Mouse (Mus musculus) telencephalon, adult 2 months (tissue): ENCODE results near the gene Rfc4.
A peak's percentile ranks its signal among the peaks of the same experiment; 100 is the strongest.

Source experiments
- DNase-seq: peaks from one replicate; pipeline ENCODE4 v3.0.0-alpha.2; 2011; ENCODE audit warnings: low read depth, low spot score

The Rfc4 gene

DNA sequence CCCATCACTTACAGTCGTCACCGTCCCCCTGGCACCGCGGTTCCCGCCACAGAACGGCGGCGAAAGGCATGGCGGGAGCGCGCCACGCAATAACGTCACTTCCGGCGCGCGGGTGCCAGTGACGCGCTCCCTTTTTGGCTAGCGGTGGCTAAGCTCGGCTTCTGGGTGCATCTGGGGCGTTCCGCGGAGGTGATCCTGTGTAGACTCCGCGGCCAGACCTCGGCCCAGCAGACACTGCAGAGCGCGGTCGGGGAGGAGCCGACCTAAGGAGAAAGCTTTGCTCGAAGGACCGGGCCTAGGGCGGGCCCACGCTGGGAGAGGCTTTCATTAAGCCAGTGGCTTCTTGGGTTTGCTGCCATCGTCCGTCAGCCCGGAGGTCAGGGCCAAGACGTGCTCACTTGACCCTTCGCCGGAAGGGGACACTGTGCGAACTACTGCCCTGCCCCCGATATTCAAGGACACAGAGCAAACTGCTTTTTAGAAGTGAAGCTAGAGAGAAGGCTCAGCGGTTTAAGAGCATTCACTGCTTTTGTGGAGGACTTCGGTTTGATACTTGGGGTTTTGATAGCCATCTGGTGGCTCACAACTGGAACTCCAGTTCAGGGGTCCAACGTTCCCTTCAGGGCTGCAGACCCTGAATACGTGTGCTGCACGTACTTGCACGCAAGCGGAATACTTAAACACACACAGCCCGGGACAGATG, at the start of gene Rfc4:
Gene Rfc4, minus strand, starts transcription at position 65 of the 703 bp plus-strand sequence.
- peak; percentile 78 for DNase-seq

DNA sequence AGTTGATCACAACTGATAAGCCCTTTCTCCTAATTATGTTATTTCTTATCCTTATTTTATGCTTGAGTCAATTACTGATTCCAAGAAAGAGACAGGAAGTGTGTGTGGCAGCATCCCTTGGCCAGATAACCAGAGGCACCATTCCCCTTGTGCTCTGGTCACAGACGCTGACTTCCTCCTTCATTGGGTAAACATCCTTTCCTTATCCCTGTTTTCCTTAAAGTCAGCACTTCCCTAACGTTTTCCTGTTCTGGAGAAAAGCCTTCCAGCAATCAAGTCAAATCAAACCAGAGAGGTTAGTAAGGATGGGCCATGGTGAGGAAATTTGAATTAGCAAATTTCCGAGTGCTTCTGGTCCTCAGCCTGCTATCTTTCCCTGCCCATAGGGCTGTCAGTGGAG, 48.4 kb upstream of the Rfc4 start:
- DNase-seq, result no peak

- DNase-seq, result no peak
These were observed 47.3 kb upstream of the Rfc4 start for GRCm38 (mm10) chr16:23174855-23175254.

DNA sequence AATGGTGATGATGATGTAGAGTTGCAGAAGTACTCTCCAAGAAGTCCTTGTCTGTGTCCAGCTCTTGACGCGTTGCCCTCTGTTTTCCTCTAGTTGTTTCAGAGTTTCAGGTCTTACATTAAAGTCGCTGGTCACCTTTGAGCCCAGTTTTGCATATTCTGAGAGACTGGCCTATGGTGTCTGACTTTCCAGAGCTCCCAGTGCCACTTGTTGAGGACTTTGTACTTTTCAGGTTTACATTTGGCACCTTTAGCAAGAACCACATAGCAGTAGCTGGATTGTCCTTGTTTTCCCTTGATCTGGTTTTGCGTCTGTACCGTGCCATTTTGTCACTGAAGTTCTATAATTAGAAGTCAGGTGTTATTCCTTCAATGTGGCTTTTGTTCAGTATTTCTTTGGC, 46.4 kb upstream of the Rfc4 start:
- DNase-seq, result no peak

- DNase-seq, result no peak
These were observed 43.3 kb upstream of the Rfc4 start for GRCm38 (mm10) chr16:23170813-23171212.

DNA sequence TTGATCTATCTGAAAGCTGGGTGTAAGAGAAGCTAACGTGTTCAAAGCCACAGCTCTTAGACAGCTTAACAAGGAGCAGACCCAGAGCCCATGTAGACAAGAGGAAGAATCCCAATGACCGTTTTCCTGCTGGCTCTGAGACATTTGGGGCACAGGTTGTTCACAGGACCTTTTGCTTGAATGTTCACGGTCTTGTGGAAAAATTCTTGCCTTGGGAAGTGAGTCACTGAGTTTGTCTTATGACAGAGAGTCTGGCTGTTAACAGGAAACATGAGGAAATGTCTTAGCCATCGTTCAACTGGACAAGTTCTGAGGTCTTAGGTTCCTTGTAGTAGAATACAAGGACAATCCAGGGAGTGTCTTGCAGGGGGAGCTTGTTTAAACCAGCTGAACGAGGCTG, 39.5 kb upstream of the Rfc4 start:
- DNase-seq, result no peak

GRCm38 (mm10) chr16:23166646-23167045, 39.1 kb upstream of the Rfc4 start:
- no peak for DNase-seq

DNA sequence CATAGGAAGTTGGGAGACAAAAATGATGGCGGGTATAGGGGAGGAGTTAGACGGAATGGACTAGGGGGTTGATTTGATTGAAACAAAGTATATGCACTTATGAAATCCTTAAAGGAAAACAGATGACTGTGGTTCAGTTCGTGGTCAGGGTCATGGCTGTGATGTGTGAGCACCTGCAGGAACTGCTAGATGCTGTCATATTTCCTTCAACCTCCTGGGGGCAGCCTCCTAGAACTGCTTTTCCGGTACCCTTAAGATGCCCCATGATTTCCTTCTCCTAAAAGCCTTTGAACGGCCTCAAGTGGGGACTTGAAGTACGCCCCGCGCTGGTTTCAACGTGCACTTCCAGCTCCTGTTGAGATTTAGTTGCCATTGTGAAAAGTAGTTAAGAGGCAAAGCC, 37.9 kb upstream of the Rfc4 start:
- no peak for DNase-seq

- DNase-seq, result no peak
These were observed 36.9 kb upstream of the Rfc4 start for GRCm38 (mm10) chr16:23164443-23164842.

GRCm38 (mm10) chr16:23162116-23162515, 34.6 kb upstream of the Rfc4 start:
- DNase-seq, result no peak

DNA sequence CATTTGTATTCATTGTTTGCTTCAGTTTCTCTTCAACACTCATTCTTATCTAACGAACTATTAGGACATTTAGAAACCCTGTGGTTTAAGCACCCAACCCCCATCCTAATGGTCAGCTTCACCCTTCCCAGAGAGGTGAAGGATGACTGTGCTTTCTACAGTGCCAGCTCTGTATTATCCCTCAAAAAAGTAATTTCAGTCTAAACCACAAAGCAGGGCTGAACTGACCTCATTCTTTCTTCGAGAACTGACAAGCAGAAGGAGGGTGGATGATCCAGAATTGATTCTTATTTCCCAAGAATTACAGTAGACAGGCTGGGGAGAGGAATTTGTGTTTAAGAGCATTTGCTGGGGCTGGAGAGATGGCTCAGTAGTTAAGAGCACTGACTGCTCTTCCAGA, 32.2 kb upstream of the Rfc4 start:
- no peak for DNase-seq

DNA sequence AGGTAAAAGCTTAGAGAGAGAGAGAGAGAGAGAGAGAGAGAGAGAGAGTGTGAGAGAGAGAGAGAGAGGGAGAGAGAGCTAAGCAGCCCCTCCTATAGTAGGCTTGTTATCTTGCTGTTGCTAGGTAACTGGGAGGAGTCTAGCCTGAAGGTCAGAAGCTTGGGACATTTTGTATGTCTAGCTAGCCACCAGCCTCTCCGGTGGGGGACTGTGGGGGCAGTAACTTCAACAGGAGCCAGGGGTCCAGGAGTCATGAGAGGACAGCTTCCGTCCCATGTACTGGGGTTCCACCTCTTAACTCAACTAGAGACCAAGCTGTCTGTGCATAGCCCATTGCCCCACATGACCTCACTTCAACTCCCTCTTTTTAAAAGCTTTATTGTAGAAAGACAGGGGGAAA, 31.4 kb upstream of the Rfc4 start:
- DNase-seq, result no peak

GRCm38 (mm10) chr16:23158292-23158691, 30.8 kb upstream of the Rfc4 start:
- DNase-seq, result no peak

DNA sequence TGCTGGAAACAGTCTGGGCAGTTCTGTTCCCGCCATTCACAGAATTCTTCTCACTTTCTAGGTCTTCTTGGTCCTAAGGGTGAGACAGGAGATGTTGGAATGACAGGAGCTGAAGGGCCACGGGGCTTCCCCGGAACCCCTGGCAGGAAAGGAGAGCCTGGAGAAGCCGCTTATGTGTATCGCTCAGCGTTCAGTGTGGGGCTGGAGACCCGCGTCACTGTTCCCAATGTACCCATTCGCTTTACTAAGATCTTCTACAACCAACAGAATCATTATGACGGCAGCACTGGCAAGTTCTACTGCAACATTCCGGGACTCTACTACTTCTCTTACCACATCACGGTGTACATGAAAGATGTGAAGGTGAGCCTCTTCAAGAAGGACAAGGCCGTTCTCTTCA, 29.5 kb upstream of the Rfc4 start:
- no peak for DNase-seq

GRCm38 (mm10) chr16:23154261-23154660, 26.7 kb upstream of the Rfc4 start:
- no peak for DNase-seq

GRCm38 (mm10) chr16:23151423-23151822, 23.9 kb upstream of the Rfc4 start:
- peak; percentile 39 for DNase-seq

DNA sequence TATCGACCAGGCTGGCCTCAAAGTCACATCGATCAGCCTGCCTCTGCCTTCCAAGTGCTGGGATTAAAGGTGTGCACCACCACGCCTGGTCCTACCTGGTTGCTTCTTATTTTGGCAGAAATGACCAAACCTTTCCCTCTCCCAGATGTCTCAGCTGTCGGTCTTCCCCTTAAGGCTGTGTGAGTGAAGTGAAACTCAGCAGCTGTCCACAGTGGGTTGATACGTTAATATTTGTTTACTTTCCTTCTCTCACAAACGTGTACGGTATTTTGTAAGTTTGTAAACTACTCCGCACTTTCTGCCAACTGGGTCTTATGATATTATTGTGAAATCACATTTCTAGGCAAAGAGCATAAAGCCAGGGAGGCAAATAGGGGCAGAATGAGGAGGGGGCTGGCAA, 21.9 kb upstream of the Rfc4 start:
- DNase-seq, result no peak

- DNase-seq, result no peak
These were observed 21.4 kb upstream of the Rfc4 start for GRCm38 (mm10) chr16:23148936-23149335.

DNA sequence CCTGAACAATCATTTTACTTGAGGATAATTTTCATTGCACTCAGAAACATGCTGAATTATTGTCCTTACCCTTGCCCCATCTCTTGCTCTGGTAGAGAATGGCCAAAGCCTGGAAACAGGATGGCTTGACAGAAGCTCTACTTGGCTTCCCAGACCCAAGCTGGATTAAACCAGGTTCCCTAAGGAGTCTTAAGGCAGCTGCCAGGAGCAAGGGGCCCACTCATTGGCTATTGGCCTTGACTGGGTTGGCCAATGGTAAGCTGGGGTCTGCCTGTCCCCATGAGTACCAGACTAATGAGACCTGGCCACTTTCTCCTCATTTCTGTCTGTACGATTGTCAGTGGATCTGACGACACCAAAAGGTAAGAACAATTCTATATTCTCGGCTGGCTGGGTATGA, 18.7 kb upstream of the Rfc4 start, which contains the start of gene Adipoq:
Gene Adipoq, plus strand, starts transcription at position 257 of the 400 bp plus-strand sequence.
- no peak for DNase-seq

DNA sequence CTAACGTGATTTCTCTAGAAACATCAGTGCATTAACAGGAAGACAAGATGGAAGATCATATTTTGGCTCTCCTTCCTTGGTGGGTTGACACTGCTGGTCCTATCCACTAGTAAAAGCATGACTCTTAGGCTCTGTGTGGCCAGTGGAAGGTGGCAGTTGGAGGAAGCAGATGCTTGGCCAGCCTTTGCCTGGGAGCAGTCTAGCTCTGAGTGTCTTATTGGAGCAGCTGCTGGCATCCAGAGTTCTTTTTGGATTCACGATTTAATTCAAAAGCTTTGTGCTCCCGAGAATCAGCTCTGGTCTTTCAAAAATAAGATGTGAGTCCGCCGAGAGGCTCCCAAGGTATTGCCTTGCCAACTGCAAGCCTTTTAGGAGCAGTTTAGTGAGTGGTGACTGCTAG, 17.7 kb upstream of the Rfc4 start:
- no peak for DNase-seq

DNA sequence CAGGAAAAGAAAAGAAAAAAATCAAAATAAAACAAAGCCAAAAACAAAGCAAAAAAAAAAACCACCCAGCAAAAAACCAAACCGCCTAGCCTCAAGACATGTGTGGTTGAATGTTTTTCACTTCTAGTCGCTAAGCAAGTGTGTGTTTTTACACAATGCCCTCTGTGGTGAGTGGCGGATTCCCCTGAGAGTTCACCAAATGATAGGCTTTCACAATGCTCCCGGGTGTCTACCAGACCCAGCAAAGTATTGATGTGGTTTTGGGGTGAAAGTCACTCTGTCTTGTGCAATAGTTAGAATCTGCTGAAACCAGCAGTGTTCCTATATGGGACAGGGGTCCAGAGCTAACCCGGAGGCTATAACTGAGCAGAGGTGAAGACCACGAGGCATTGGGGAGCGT, 16.8 kb upstream of the Rfc4 start:
- no peak for DNase-seq

DNA sequence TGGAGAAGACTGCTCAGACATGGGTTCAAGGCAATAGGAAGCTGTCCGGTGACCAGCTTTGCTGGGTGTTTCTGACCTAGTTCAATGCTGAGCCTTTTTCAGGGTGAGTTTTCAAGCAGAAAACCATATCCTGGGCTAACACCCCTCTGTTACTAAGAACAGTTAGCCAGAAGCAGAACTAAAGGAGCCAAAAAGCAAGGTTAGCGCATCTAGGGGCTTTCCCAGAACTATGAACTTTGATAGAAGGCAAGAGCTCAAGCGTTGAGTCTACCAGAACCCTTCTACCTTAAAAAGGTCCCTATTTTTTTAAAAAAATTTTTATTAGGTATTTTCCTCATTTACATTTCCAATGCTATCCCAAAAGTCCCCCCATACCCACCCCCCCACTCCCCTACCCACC, 13.4 kb upstream of the Rfc4 start:
- DNase-seq, result no peak

GRCm38 (mm10) chr16:23136406-23136970, 9.0 kb upstream of the Rfc4 start:
- no peak for DNase-seq
